Mouse (Mus musculus): Measurements from ENCODE around the gene Ntpcr.

Gene Ntpcr

DNA sequence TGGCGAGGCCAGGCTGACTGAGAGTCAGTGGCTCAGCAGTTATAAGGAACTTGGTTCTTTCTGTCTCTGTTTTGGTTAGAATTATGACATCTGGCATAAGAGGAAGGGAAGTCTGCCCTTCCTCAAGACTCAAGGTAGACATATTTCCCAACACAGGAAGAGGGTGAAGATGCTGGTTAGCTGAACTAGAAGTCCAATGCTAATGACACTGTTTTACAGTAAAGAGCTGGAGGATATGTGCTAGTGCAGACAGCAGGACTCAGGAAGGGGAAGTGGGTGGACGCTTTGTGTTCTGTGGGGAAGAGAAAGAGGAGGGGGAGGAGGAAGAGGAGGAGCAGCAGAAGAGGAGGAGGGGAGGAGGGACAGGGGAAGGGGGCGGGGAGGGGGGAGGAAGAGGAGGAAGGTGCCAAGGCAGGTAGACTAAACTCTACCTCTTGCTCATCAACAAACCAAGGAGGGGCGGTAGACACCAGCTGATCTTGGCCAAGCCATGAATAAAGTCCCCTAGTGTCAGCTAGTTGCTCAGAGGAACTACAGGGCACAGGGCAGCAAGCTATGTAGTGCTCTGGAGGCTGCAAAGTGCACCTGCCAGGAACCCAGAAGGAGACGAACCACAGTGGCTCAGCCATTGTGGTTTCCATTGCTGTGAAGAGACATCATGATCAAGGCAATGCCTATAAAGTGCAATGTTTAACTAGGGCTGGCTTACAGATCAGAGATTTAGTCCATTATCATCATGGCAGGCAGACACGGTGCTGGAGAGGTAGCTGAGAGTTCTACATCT, 4.5 kb upstream of the Ntpcr start:
- DNase-seq (ENCODE audit: inconsistent ontology term): no peak

DNA sequence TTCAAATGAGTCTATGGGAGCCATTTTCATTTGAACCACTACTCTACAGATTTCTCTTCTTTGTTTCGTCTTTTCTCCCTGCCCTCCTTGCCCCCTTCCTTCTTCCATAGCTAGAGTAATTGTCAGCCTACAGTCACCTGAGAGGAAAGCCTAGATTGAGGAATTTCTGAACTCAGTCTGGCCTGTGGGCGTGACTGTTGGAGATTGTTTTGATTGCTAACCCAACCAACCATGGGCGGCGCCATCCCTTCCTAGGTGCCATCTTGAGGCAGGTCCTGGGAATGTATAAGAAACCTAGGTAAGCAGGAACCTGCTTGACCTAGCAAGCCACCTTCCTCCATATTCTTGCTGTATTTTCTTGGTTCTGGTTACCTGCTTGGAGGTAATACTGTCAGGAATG, 3.6 kb upstream of the Ntpcr start:
- no peak for DNase-seq (ENCODE audit: inconsistent ontology term)

DNA sequence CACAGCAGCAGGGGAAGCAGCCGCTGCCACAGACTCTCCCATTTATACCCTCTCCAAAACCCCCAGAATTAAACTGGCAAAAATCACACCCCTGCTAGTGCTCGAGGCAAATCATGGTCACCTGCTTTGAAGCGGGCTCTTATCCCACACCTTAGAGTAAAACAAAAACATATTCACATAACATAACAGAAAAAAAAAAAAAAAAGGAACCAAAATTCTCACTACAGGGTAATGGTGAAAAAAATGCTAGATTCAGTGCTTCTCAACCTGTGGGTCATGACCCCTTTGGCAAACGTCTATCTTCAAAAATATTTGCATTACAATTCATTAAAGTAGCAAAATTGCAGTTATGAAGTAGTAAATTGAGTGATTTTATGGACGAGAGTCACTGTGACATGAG, 2.8 kb upstream of the Ntpcr start:
- DNase-seq (ENCODE audit: inconsistent ontology term): no peak

DNA sequence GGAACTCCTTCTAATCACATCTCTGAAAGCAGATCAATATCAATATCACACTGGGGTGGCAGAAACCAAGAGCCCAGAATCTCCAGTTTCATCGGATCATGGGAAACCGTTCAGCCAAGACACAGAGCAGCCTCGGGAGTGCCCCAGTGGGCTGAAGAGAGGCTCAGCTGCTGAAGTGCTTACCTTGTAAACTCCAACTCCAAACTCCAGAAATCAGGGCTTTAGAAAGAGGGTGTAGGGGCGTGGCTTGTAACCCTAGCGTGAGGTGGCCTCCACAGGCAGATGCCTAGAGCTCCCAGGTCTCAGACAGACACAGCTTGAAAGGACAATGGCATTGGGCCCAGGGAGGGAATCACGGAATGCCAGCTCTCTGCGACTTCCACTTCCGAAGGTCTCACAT, 2.0 kb upstream of the Ntpcr start:
- no peak for DNase-seq (ENCODE audit: inconsistent ontology term)

DNA sequence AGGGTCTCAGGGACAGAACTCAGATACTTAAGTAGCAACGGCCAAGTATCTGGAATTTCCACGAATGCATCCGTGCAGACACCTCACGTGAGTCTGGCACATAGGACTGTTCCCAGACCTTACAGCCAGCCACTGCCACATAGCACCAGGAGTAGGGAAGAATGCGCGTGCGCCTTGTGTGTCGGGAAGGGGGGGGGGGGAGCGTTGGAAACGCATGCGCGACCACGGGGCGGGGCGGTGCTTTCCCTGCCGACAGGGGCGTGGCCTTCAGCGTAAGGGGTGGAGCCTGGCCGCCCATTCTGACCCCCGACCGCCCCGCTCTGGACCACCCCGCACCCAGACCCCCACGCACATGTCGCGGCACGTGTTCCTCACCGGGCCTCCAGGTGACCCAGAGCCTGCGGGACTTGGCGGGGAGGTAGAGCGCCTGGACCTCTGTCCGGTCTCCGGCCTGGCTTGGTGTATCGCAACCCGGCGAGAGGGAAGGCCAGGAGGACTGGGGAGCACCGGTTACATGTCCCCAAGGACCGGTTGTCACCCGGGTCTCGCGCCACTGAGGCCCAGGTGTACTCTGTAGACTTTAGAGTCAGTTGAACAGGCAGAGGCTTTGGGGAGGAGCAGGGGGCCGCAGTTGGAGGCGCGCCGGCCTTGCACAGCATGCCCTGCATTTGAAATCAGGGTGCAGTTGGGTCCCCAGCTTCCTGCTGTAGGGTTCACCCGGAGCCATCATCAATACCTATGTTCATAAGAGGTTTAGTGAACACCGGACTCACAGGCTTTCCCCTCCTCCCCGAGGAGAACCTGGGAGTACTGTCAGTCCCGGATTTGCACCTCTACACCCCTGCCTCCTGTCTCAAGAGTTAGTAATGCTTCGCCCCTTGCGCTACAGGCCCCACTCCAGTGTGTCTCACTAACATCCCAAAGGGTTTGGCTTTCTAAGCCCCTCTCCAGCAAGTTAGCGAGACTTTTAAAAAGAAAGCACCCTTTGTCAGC, 4.5 kb downstream of the Ntpcr start:
- peak; percentile 93 for DNase-seq (ENCODE audit: inconsistent ontology term)

DNA sequence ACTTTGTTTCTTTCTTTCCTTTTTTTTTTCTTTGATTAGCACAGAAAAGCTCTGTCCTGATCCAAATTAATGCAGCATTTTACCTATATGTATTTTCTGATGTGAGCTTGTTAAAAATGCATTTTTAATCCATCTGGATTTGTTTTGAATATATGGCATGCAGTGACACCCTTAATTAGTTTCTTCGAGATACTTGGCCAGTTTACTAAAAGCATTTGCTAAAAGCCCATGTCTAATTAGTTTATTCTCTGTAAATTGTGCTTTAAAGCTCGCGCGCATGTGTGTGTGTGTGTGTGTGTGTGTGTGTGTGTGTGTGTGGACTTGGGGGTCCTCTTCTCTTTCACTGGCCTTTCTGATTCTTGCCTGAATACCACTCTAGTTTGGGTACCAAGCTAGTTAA, 9.2 kb downstream of the Ntpcr start:
- DNase-seq (ENCODE audit: inconsistent ontology term): no peak

DNA sequence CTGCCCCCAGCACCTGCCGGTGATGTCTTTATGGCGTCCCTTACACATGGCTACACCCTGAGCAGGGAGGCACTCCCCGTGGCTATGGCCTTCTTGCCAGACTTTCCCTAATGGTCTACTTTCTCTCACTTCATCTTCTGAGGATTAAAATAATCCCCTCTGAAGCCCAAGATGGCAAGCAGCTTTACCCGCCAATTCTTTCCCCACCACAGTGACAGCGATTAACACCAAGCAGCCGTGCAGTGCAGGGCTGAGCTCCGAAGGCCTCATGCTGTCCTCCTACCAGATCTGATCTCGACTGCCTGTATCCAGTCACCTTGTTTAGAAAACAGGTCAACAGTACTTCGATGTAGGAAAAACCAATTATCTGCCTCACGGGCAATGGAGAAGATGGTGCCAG, 10.9 kb downstream of the Ntpcr start:
- no peak for DNase-seq (ENCODE audit: inconsistent ontology term)

DNA sequence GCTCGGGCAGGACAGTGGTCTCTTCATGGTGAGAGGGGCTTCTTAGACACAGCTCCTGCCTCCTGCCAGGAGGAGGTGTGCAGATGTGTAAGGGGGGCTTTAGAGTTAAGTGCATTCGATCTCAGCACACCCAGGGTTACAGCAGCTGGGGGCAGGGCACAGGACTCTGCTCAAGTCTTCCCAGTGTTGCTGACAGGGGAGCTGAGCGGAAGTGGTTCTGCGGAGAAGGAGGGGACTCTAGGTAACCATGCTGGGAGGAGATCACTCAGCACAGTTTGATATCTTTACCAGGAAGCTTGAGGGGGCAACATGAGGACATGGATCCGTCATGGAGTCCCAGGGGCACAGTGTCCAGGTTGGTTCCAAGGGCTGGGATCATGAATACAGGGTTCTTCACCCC, 11.6 kb downstream of the Ntpcr start:
- DNase-seq (ENCODE audit: inconsistent ontology term): no peak

DNA sequence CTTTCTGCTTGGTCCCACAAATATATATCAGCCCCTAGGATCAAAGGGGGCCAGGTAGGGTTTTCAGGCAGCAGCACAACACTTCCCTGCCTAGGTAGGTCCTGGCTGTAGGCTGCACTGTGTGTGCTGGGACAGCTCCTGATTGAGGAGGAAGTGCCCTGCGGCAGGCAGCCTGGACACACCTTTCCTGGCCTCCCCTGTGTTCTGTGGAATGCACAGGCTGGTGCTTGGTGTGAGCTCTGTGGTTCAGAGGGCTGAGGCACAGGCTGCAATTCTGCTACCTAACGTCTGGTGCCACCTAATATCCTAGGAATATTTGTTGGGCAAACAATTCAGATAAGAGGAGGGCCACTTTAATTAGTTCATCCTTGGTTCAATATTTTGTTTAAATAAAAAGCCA, 12.1 kb downstream of the Ntpcr start:
- no peak for DNase-seq (ENCODE audit: inconsistent ontology term)

DNA sequence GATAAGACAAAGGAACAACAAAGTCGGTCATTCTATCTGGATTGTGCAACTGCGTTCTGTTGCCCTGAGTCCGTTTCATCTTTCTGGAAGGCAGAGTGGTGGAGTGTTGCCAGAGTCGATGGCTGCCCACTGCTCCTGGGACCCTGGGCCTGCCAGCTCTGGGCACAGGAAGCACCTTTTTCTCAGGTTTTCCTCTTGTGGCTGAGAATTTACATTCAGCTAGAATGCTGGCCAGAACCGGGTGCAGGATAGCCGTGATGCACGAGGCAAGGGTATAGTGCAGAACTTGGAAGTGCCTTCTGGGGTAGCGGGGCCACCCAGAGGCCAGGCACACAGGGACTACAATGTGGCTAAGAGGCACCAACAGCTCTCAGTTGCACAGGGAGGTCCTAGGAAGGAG, 12.6 kb downstream of the Ntpcr start:
- DNase-seq (ENCODE audit: inconsistent ontology term): no peak

DNA sequence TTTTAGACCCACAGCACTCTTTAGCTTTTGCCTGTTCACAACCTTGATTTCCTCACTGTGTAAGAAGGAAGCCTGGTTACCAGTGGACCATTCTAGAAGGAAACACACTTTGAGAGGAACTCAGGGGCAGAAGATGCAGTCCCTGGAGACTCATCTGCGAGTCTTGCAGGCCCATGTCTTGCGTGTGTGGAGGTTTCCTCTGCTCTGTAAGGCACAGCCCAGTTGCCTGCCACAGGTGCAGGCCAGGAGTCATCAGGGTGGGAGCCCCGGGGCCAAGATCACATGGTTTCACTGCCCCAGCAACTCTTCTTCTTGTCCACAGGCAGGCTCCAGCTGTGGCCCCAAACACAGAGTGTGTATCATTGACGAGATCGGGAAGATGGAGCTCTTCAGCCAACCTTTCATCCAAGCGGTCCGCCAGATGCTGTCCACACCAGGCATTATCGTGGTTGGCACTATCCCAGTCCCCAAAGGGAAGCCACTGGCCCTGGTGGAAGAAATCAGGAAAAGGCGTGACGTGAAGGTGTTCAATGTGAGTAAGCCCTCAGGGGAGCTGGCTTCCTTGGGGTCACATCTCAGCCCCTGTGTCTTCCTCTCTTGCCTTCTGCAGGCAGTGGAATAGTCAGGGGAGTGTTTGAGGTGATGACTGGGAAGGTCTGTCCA, 15.3 kb downstream of the Ntpcr start:
- DNase-seq (ENCODE audit: inconsistent ontology term): no peak

DNA sequence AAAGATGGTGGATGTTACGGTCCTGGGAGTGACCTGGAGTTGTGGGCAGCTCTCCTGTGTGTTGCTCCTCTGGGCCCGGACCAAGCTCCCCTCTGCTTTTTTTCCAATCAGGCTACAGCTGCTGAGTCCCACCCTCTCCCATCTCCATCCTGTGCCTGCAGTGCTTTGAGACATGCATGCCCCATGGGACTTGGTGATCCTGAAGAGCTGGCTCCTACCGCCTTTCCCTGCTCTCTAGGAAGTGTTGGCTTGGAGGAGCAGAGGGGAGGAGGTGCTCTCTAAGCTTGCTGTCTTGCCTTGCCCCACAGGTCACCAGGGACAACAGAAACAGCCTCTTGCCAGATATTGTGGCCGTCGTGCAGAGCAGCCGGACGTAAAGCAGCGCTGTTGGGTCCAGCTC, 17.6 kb downstream of the Ntpcr start:
- DNase-seq (ENCODE audit: inconsistent ontology term): no peak

DNA sequence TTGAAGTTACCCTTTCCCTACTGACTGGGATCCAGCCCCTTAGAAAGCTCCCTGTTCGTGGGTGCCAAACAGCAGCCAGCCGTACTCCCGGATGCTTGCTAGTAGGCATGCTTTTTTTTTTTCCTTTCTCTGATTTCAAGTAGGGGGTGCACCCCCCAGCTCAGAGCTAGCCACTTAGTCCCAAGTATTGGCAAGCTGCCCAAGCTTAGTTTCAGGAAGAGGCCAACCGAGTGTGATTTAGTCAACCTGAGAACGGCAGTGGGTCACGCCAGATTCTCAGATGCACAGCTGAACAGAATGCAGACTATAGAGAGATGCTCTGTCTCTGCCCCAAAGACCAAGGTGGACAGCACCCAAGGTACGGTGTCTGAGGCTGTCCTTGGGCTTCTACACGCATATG, 21.1 kb downstream of the Ntpcr start:
- peak; percentile 16 for DNase-seq (ENCODE audit: inconsistent ontology term)

DNA sequence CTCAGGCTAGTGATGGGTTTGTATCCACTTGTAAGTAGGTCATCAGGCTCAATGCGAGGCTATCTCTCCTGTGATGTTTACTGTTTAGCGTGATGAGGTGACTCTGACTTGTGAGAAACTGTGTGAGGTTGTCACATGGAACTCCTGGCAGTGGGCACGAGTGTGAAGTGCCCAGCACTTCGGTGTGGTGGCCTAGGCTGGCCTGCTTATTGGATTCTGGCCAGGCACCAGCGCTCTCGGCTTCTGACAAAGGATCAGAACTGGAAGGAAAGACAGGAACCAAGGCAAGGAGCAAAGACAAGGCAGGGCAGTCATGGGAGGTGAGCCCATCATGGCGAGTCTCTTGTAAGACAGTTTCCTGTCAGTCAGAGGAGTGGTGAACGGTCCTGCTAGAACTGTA, 26.1 kb downstream of the Ntpcr start:
- peak; percentile 24 for DNase-seq (ENCODE audit: inconsistent ontology term)

DNA sequence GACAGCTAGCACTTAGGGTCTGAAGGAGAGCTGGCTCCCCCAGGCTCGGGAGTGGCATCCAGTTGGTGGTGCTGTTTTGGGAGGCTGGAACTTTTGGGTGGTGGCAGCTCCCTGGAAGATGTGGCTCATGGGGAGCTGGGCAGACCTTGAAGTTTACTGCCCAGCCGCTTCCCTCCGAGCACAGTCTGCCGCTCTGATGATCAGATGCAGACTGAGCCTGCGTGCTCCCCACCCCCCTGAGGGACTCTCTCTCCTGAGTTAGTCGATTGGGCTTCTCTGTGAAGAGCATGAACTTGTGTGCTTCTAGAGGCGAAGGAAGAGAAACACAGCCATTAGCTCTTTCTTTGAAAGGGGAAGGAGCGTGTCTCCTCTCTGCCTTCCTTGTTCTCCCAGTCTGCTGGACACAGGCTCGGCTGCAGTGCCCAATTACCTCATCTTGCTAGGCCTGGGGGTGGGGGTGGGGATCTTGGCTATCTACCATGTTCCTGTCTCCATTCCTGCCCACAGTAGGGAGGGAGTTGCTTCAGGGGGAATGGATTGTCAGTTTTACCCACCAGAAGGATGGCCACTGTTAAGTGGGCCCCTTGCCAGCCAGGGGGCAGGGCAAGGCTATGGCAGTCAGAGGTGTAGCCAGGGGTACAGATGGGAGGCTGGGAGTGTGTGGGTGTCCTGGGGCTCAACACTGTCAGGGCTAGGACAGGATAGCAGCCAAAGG, 26.8 kb downstream of the Ntpcr start:
- DNase-seq (ENCODE audit: inconsistent ontology term): peak; percentile 77

DNA sequence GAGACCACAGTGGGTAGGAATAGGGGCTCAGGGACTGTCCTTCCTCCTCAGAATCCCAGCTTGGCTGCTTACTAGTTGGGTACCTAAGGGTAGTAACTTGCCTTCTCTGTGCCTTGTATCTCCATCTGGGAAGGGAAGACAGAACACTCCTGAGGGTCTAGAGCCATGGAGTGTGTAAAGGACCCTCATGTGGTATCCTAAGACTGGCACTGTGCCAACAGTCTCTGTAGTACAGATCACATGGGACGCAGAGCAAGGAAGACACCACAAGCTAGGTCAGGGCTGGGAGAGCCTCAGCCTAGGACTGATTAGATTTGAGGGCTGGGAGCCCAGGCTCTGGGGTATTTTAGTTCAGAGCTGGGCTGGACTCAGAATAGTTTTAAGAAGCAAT, 27.3 kb downstream of the Ntpcr start:
- DNase-seq (ENCODE audit: inconsistent ontology term): no peak

DNA sequence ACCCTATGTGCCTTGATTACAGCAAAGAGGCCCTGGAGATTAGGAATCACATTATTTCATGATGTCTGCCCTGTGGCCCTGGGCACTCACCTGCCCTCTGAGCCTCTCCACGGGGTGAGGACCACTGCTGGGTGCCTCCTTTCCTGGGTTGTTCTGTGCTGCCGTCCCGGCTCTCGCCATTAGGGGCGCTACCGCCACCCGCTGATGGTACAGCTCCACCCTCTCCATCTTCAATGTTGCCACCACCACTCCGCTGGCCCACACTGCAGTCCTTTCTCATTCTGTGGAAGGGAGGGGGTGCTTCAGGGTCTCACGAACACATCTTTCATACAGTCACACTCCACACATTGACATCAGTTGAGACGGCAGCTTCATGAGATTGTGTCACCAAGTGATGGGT, 29.3 kb downstream of the Ntpcr start:
- no peak for DNase-seq (ENCODE audit: inconsistent ontology term)

DNA sequence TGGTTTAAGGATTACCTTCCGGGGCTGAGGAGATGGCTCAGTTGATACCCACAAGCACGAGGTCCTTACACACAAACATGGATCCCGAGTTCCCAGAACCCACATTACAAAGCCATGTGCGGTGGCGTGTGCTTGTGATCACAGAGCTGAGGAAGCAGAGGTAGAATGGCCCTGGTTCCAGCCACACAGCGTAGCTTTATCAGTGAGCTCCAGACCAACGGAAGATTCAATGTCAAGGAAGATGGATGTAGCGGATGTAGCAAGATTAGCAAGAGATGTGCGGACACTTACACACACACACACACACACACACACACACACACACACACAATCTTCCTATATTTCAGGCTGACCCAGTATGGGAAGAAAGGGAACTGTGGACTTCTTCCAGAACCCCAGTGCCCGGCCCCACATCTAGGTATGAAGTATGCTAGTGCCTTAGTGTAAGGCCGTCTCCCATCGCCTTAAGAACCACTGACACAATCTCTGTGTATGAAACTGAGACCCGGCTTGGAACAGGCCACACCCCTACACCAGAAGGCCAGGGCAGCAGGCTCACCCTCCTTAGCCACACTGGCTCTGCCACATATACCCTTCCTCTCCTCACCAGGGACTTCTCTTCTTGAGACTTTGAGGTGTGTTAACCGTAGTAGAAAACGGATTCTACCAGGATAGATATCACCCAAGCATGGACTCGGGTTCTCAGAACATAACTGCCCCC, 33.5 kb downstream of the Ntpcr start:
- DNase-seq (ENCODE audit: inconsistent ontology term): no peak

DNA sequence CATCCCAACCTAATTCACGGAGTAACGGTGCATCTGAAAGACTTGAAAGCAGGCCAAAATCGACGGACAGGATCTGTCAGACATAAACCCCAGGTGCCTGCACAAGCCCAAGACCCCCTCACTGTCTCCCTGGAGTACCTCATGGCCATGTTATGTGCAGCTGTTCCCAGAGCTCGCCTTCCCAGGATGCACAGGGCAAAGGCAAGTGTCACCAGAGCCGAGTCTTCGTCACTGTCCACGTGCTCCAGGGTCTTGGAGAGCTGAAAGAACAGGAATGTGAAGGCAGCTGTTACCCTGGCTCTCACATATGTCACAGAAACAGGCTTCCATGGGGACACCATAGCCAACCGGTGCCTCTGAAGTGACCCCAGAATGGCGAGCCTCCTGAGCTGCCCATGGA, 38.3 kb downstream of the Ntpcr start:
- no peak for DNase-seq (ENCODE audit: inconsistent ontology term)

DNA sequence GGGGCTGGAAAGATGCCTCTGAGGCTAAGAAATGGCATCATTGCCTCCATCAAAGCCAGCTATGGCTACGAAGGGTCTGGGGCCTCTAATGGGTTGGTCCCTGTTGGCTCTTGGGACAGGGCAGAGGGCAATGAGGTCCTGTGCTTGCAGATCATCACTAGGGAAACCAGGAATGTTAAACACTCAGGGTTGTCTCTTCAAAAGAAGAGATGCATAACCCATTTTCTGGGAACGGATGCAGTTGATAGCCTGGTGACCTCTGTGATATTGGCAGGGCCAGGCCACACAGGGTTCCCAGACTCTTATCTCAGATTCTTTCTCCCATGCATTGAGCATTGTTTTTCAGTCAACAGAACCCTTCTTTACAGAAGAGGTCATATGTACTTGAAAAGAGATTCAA, 42.5 kb downstream of the Ntpcr start:
- DNase-seq (ENCODE audit: inconsistent ontology term): no peak

DNA sequence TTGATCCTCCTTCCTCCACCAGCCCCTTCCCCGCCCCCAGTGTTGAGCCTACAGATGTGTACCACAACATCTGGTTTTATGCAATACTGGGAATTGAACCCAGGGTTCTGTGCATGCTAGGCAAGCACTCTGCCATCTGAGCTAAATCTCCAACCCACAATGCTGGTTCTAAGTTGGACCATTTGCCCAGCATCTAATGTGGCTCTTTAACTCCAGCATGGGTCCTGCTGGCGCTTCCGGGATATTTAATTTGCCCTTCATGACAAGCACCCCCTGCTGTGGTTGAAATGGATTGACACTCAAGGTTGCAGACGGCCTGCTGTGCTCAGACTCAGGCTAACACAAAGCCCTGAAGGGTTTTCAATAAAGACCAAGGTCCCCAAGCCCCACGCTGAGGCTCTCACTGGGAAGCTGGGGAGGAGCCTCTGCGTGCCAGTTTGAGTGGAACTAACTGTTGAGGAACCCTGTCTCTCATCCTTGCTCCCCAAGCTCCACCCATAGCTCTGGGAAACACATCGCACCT, 43.6 kb downstream of the Ntpcr start:
- DNase-seq (ENCODE audit: inconsistent ontology term): no peak
